In the genomic region with DNA sequence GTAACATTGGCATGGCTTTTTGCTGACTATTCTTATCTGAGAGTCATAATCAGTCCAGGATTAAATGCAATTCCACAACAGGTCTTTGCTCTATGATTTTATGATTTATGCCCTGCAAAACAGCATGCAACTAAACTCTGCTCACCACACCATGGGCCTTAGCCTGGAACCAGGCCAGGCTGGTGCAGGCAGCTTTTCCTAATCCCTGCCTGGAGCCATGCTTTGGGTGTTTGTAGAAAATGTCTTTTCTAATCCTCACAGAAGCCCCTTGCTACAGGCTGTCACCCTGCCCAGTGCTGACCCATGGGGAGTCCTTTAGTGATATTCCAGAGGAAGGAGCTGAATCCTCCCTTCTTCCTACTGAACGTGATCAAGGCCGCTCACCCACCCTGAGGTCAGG, we compare ENCODE assay signal across 7 mouse cellular contexts.
"Had no signal": no experiment of that assay in that cellular context is flagged by ENCODE, and none has a peak within 500 bp of the region (broad histone marks: within the 10 kb centered on the region; RNA-seq: fewer than 3 reads in every experiment).

No protein-coding gene starts in this region.

- ATAC-seq: liver, embryonic 12.5 days had no signal

- H3K4me2 ChIP-seq: limb, embryonic 15.5 days; liver, embryonic 12.5 days; lung, embryonic 14.5 days; midbrain, embryonic 12.5 days had no signal

- H3K9ac ChIP-seq: limb, embryonic 15.5 days; liver, embryonic 12.5 days; lung, embryonic 14.5 days; midbrain, embryonic 12.5 days had no signal

- H3K27ac ChIP-seq: limb, embryonic 15.5 days; liver, embryonic 12.5 days; midbrain, embryonic 12.5 days; stomach, postnatal 0 days had no signal

- H3K4me1 ChIP-seq: liver, embryonic 12.5 days had no signal

- H3K27me3 ChIP-seq: limb, embryonic 15.5 days; liver, embryonic 12.5 days; midbrain, embryonic 12.5 days had no signal

- H3K4me3 ChIP-seq: limb, embryonic 15.5 days; liver, embryonic 12.5 days; midbrain, embryonic 12.5 days had no signal

- H3K9me3 ChIP-seq: limb, embryonic 15.5 days; liver, embryonic 12.5 days; midbrain, embryonic 12.5 days had no signal

- DNase-seq: kidney, adult 9 months; lung, embryonic 14.5 days; thymus, postnatal 4 days had no signal

- H3K36me3 ChIP-seq: limb, embryonic 15.5 days; liver, embryonic 12.5 days; midbrain, embryonic 12.5 days had no signal
